Mouse (Mus musculus) macrophage (primary cell): ENCODE data around the gene Itga7. TPM values are rescaled to one million over a fixed set of nuclear protein-coding genes. Genes with fewer than 3 reads are reported as not detected.

Experiments
- H3K27ac ChIP-seq: fragments of 350-480 bp; formaldehyde crosslinking; 2 replicates; pipeline ENCODE4 v1.9.0; 2021
- H3K36me3 ChIP-seq: fragments of 350-480 bp; formaldehyde crosslinking; 2 replicates; pipeline ENCODE4 v1.9.0; 2021; ENCODE audit errors: inconsistent target
- H3K4me3 ChIP-seq: fragments of 350-480 bp; formaldehyde crosslinking; 2 replicates; pipeline ENCODE4 v1.9.0; 2021; ENCODE audit errors: inconsistent target
- H3K79me2 ChIP-seq: fragments of 350-480 bp; formaldehyde crosslinking; 2 replicates; pipeline ENCODE4 v1.9.0; 2021; ENCODE audit errors: inconsistent target
- WGBS: methylation state at CpG from one replicate; pipeline ENCODE4 v1.1.7; 2026; ENCODE audit warnings: inconsistent platforms; ENCODE audit not compliant: missing documents; 5-methylcytosine and 5-hydroxymethylcytosine counted together
- polyA plus RNA-seq: library from polyadenylated mRNA; stranded (reverse); fragments of 250-400 nt; gene quantifications from 3 replicates; pipeline ENCODE4 v1.2.4, GENCODE M21; 2018; ENCODE audit warnings: inconsistent platforms

The Itga7 gene
- polyA plus RNA-seq, 1 experiment from 2014 or later = not detected

GRCm38 (mm10) chr10:128918246-128918645, 15.4 kb upstream of the Itga7 start:
- H3K79me2 ChIP-seq = peaks cover 14% of the 10 kb centered on the region; the same call in 1 of the 2 replicates
- H3K4me3 ChIP-seq = no peak overlapping the region
- peaks cover 46% of the 10 kb centered on the region for H3K36me3 ChIP-seq
- 84% methylated on average over 7 of the region's 7 CpGs for WGBS
- no peak overlapping the region for H3K27ac ChIP-seq

- no peak overlapping the region for H3K4me3 ChIP-seq
- 83% methylated on average over 6 of the region's 6 CpGs for WGBS
- H3K79me2 ChIP-seq = peaks cover 4% of the 10 kb centered on the region; the same call in 1 of the 2 replicates
- no peak overlapping the region for H3K27ac ChIP-seq
- H3K36me3 ChIP-seq = peaks cover 37% of the 10 kb centered on the region
Measured at GRCm38 (mm10) chr10:128919203-128919631, 14.4 kb upstream of the Itga7 start.

DNA sequence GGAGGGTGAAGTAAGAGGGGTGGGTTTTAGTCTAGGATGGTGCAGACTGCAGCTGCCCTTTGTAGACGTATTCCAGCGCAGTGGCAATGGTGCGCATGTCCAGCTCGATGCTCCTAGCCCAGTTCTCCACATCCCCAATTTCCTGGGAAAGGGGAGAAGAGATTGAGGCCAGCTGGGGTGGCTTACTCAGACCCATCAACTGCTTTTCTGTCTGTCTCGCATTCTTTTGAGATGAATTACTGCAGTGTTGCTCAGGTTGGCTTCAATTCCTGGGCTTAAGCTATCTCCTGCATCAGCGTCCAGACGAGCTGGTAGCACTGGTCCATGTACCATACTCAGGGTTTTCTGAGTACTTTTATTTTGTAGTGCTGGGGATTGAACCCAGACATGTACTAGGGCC, 13.7 kb upstream of the Itga7 start:
- Histone ChIP-seq H3K36me3 (peaks cover 29% of the 10 kb centered on the region), H3K27ac (no peak overlapping the region), H3K79me2 (no peaks in the 10 kb centered on the region), H3K4me3 (no peak overlapping the region)
- WGBS = 94% methylated on average over 7 of the region's 7 CpGs

- Histone ChIP-seq H3K79me2 (no peaks in the 10 kb centered on the region), H3K4me3 (no peak overlapping the region), H3K27ac (no peak overlapping the region), H3K36me3 (peaks cover 23% of the 10 kb centered on the region)
- 90% methylated on average over 3 of the region's 3 CpGs for WGBS
Measured at GRCm38 (mm10) chr10:128920736-128921161, 12.9 kb upstream of the Itga7 start.

DNA sequence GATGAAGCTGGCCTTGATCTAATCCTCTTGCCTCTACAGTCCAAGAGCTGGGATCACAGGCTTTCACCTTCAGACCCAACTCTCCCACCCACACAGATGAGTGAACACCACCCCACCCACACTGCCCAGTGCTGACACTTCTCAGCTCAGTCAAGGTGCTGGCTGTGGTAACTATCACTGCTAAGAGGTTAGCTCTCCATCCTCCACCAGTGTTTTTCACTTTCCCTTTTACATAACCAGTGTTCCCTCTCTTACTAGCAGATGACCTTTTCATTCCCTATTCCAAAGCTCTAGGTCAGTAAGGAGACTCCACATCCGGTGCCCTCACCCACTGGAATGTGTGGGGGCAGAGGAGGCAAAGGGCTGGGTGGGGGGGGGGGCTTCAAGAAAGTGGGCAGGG, 12.4 kb upstream of the Itga7 start:
- H3K79me2 ChIP-seq = no peaks in the 10 kb centered on the region
- no peak overlapping the region for H3K4me3 ChIP-seq
- H3K27ac ChIP-seq = no peak overlapping the region
- 100% methylated on average over 1 of the region's 1 CpGs for WGBS
- H3K36me3 ChIP-seq = peaks cover 19% of the 10 kb centered on the region

DNA sequence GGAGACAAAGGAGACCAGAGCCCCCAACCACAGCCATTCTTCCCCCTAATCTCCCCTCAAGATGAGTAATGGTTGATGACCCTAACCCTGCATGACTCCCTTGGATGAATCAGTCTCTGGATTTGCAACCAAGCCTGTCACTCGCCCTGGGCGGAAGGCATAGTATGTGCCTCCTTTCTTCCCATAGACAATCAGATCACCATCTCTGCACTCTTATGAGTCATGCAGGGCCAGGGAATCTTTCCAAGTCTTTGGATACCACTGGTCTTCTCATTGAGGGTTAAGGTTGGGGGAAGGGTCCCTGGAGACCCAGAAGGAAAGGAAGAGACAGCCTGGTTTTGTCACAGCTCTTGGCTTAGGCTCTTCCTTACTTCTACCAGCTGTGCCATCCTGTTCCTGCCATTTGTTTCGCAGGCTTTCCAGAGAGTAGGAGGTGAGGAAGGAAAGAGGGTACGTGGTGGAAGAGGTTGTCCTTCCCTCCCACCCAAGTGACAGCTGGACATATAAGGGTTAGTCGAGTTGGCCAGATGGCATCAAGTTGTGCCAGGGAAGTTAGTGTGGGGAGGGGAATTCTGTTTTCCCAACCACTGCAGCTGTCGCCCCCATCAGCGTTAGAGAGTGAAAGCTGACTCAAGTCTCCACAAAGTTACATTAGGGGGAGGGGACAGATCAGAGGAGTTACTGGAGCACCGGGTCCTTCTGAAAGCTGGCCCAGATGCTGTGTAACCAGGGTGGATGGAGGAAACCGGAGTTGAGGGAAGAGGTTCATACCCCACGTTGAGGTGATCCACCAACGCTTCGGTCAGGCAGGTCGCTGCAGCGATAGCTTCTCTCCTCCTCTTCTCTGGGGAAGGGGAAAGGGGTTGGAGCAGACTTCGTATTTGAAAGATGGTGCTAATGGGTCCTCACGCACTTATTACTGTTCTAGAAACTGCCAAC, 11.5 kb upstream of the Itga7 start:
- Histone ChIP-seq H3K27ac (no peak overlapping the region), H3K4me3 (peak overlapping the region; percentile 49; the same call in 1 of the 2 replicates)

DNA sequence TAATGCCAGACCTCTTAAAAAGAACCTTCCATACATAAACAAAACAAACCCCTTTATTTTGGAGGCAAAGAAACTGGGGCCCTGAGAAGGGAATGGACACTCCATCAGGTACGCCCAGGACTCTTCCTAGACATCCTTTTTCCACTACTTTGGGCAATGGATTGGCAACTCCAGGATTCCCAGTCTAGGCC, 10.9 kb upstream of the Itga7 start, which contains the start of gene Rdh5:
Gene Rdh5, minus strand, starts transcription at position 67 of the 191 bp plus-strand sequence.
- H3K27ac ChIP-seq = peak within 1 kb of the TSS; percentile 78
- peak within 1 kb of the TSS; percentile 49 for H3K4me3 ChIP-seq
- H3K79me2 ChIP-seq = no peaks in the 10 kb centered on the region
- 38% methylated on average over 1 of the region's 1 CpGs for WGBS
- H3K36me3 ChIP-seq = peaks cover 5% of the 10 kb centered on the region; the same call in 1 of the 2 replicates

More for the DNA sequence above, 11.5 kb upstream of the Itga7 start:
- Histone ChIP-seq H3K36me3 (peaks cover 10% of the 10 kb centered on the region), H3K79me2 (no peaks in the 10 kb centered on the region)
- WGBS = 79% methylated on average over 16 of the region's 16 CpGs

DNA sequence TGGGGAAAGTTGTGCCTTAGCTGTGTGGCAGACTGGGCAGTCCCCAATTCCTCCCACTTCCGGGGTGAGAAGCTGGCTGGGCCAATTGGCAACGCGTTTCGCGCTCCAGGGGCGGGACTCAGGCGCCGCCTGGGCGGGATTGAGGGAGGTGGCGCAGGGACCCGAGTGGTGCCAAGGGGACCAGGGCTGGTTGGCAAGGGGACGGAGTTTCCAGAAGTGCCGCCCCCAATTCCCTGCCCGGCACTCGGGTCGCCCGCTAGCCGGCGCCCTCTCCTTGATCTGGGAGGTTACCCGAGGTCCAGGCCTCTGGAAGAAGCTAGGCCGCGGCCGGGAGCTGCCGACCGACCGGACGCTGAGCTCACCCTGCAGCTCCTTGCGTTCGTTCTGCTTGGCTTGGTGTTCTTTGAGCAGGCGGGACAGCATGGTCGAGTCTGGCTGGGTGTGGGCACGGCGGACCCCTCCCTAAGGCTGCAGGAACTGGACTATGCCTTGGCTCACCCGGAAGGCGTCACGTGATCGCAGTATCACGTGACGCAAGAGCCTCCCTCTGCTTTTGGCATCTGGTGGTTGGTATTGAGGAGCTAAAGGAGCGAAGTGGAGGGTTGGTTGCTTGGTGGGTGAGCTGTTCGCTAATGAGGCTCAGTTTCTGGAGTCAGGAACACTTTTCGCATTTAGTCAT, 10.5 kb upstream of the Itga7 start:
- H3K4me3 ChIP-seq = peak overlapping the region; percentile 49
- no peaks in the 10 kb centered on the region for H3K79me2 ChIP-seq
- peak overlapping the region; percentile 78 for H3K27ac ChIP-seq
- H3K36me3 ChIP-seq = peaks cover under 1% of the 10 kb centered on the region; the same call in 1 of the 2 replicates
- under 1% methylated on average over 42 of the region's 42 CpGs for WGBS

GRCm38 (mm10) chr10:128923935-128924334, 9.7 kb upstream of the Itga7 start, which contains the start of gene Bloc1s1:
Bloc1s1 (minus strand) TSS chr10:128924035.
- H3K27ac ChIP-seq = peak within 1 kb of the TSS; percentile 78
- H3K4me3 ChIP-seq = peak within 1 kb of the TSS; percentile 49
- WGBS = 50% methylated on average over 9 of the region's 9 CpGs
- no peaks in the 10 kb centered on the region for H3K79me2 ChIP-seq
- no peaks in the 10 kb centered on the region for H3K36me3 ChIP-seq

GRCm38 (mm10) chr10:128928356-128928755, 5.3 kb upstream of the Itga7 start:
- Histone ChIP-seq H3K36me3 (no peaks in the 10 kb centered on the region), H3K4me3 (no peak overlapping the region), H3K79me2 (no peaks in the 10 kb centered on the region), H3K27ac (no peak overlapping the region)
- 85% methylated on average over 4 of the region's 4 CpGs for WGBS

DNA sequence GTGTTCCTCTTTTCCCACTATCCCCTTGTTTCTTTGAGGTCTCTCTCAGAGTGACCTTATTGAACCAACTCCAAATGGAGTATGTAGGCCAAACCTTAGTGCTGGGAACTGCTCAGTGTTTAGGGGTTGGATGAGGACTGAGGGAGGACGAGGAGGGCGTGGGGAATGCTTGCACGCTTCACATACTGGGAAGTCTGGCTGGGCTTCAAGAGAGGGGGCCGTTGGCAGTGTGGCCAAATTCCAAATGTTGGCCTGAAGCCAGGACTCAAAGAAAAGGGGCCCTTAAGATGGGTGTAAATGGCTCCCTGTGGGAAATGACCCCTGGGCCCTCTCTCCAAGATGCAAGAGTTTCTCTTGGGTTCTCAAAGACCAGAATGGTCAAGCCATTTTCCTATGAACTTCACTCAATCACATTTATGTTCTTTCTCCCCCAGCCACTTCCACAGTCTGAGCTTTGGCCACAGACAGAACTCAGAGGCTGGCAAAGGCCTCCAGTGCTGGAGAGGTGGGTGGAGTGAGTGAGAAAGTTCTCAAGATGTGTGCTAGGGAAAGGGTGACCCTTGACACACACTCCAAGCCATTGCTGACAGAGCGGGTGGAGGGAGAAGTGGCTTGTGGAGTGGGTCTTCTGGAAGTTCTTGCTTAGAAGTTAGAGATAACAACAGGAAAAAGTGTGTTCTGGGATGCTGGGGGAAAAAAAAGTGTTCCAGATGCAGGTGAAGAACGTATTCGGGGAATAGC, 3.8 kb upstream of the Itga7 start:
- Histone ChIP-seq H3K36me3 (no peaks in the 10 kb centered on the region), H3K27ac (no peak overlapping the region), H3K79me2 (no peaks in the 10 kb centered on the region), H3K4me3 (no peak overlapping the region)
- 92% methylated on average over 7 of the region's 7 CpGs for WGBS

DNA sequence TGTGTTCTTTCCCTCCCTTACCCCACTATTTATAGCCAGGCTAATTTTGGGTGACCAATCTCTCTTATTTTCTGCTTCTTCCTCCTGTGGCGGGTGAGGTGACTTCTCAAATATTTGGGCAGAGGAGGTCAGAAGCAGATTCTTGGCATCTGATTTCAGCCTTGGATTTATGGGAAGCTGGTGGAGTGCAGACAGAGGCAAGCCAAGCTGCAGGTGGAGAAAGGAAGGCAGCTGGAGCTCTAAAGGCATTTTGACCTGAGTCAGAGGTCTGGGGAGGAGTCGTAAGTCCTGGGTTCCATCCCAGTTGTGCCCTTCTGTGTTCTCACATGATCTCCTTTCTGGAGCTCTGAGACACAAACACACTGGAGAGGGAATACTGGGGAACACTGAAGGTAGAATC, 2.2 kb upstream of the Itga7 start:
- no peak overlapping the region for H3K4me3 ChIP-seq
- no peaks in the 10 kb centered on the region for H3K36me3 ChIP-seq
- 45% methylated on average over 2 of the region's 2 CpGs for WGBS
- no peaks in the 10 kb centered on the region for H3K79me2 ChIP-seq
- H3K27ac ChIP-seq = no peak overlapping the region

GRCm38 (mm10) chr10:128933976-128934721, 531 bp downstream of the Itga7 start:
- H3K36me3 ChIP-seq = no peaks in the 10 kb centered on the region
- WGBS = 10% methylated on average over 21 of the region's 21 CpGs
- no peak overlapping the region for H3K27ac ChIP-seq
- no peak overlapping the region for H3K4me3 ChIP-seq
- H3K79me2 ChIP-seq = no peaks in the 10 kb centered on the region
